In the genomic region with DNA sequence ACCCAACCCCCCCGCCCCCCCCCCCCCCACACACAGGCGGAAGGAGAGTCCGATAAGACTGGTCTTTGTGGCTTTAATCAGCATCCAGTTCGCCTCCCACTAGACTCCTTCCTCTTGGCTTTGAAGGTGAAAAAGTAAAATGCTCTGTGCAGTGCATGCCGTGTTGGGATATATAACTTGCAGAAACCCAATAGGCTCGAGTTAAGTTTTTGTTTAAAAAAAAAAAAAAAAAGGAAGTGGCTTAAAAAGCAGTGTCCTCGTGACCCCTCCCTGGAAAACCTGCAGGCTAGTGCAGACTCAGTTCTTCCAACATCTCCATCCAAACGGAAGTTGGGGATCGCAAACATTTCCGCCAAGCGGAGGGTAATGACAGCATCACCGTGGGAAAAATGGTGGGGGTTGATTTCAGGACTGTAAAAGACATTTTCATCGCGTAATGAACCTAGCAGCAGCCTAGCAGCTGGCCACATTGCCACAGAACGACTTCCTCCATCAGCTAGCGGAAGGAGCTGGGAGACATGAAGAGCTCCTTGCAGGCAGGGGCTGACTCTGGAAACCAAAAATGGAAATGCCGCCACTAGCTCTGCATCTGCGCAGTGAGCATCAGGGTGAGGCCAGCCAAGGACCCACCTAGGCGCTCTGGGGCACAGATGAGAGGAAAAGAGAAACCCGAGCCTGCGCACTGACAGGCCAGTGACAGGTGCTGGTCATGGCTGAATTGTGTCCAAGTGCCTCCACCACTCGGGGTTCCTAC, we compare ENCODE assay signal across 8 mouse cellular contexts. TPM values are rescaled to one million over a fixed set of nuclear protein-coding genes. Genes with fewer than 3 reads are reported as not detected.
A peak's percentile ranks its signal among the peaks of the same experiment; 100 is the strongest.
DNase-seq lines count a peak whose midpoint lies in the region; ATAC-seq and TF ChIP-seq lines count a peak whose summit lies in the region.
"Had no signal": no experiment of that assay in that cellular context is flagged by ENCODE, and none has a peak within 500 bp of the region (broad histone marks: within the 10 kb centered on the region; RNA-seq: fewer than 3 reads in every experiment).

No protein-coding gene starts in this region.

- peak overlapping the region; percentile 65 for H3K4me3 ChIP-seq in E14TG2a.4 (replicated peaks; ENCODE audit: low read length)
- peak overlapping the region; percentile 20; the same call in 1 of the 2 replicates for H3K4me3 ChIP-seq in embryonic facial prominence, embryonic 10.5 days
- H3K4me3 ChIP-seq in heart, postnatal 0 days (ENCODE audit: low read depth, low read length): peak overlapping the region; percentile 30; the same call in 1 of the 2 replicates
- peak overlapping the region; percentile 17 for H3K4me3 ChIP-seq in layer of hippocampus, adult 2 months
- peak overlapping the region; percentile 10; the same call in 1 of the 2 replicates for H3K4me3 ChIP-seq in stomach, embryonic 15.5 days (replicated peaks)

- H3K27me3 ChIP-seq in E14TG2a.4 (ENCODE audit: insufficient read depth, low read length): no peaks in the 10 kb centered on the region
- H3K27me3 ChIP-seq in embryonic facial prominence, embryonic 10.5 days (replicated peaks; ENCODE audit: low read depth, poor library complexity, severe bottlenecking): no peaks in the 10 kb centered on the region
- H3K27me3 ChIP-seq in heart, postnatal 0 days (ENCODE audit: control insufficient read depth, insufficient read depth, low read length): no peaks in the 10 kb centered on the region
- no peaks in the 10 kb centered on the region for H3K27me3 ChIP-seq in stomach, embryonic 15.5 days (replicated peaks)

- peak; percentile 72 for ATAC-seq in heart, postnatal 0 days (ENCODE audit: insufficient read depth, low read depth)
- peak; percentile 33; the same call in 1 of the 2 replicates for ATAC-seq in stomach, embryonic 15.5 days (ENCODE audit: insufficient read depth, low FRiP score, low read depth)

- H3K9me3 ChIP-seq in E14TG2a.4 (ENCODE audit: low read length): peaks cover 6% of the 10 kb centered on the region; the same call in 1 of the 2 replicates
- no peaks in the 10 kb centered on the region for H3K9me3 ChIP-seq in embryonic facial prominence, embryonic 10.5 days
- no peaks in the 10 kb centered on the region; the same call in 1 of the 2 replicates for H3K9me3 ChIP-seq in heart, postnatal 0 days (replicated peaks; ENCODE audit: control insufficient read depth, low read length)
- no peaks in the 10 kb centered on the region for H3K9me3 ChIP-seq in stomach, embryonic 15.5 days

- DNase-seq in CD4-positive helper T cell, adult 2 months (ENCODE audit: low read depth, low spot score): peak; percentile 81
- peak; percentile 30 for DNase-seq in embryonic facial prominence, embryonic 10.5 days (ENCODE audit: low spot score)
- peak; percentile 63 for DNase-seq in heart, postnatal 0 days (ENCODE audit: low spot score)
- no peak for DNase-seq in layer of hippocampus, adult 2 months (ENCODE audit: low spot score in 2 of 2)
- peak; percentile 65 for DNase-seq in lung, postnatal 36 days

- H3K4me2 ChIP-seq in heart, postnatal 0 days (ENCODE audit: low read depth, low read length): peak overlapping the region; percentile 51
- H3K4me2 ChIP-seq in stomach, embryonic 15.5 days: peak overlapping the region; percentile 38

- peak; percentile 75 for TF ChIP-seq EP300 in heart, postnatal 0 days (IDR thresholded peaks at IDR 0.05; ENCODE audit: low read depth)

- no peak for TF ChIP-seq CTCF in E14TG2a.4 (conservative IDR thresholded peaks at IDR 0.05; ENCODE audit: low read length)
- no peak for TF ChIP-seq CTCF in heart, postnatal 0 days (IDR thresholded peaks at IDR 0.05; ENCODE audit: low read depth)
- TF ChIP-seq CTCF in layer of hippocampus, adult 2 months (conservative IDR thresholded peaks at IDR 0.05): no peak

- no peaks in the 10 kb centered on the region for H3K36me3 ChIP-seq in E14TG2a.4 (ENCODE audit: insufficient read depth, low read length)
- no peaks in the 10 kb centered on the region for H3K36me3 ChIP-seq in embryonic facial prominence, embryonic 10.5 days (replicated peaks)
- H3K36me3 ChIP-seq in heart, postnatal 0 days (replicated peaks; ENCODE audit: control insufficient read depth, insufficient read depth, low read length): no peaks in the 10 kb centered on the region
- H3K36me3 ChIP-seq in stomach, embryonic 15.5 days: no peaks in the 10 kb centered on the region

- WGBS in embryonic facial prominence, embryonic 10.5 days: 69% methylated on average over 22 of the region's 22 CpGs
- 25% methylated on average over 22 of the region's 22 CpGs for WGBS in heart, postnatal 0 days
- WGBS in stomach, embryonic 15.5 days: 41% methylated on average over 22 of the region's 22 CpGs

- peak overlapping the region; percentile 19; the same call in 1 of the 2 replicates for H3K27ac ChIP-seq in embryonic facial prominence, embryonic 10.5 days (replicated peaks)
- H3K27ac ChIP-seq in heart, postnatal 0 days (ENCODE audit: low read depth): peak overlapping the region; percentile 66
- H3K27ac ChIP-seq in layer of hippocampus, adult 2 months: peak overlapping the region; percentile 4; the same call in 1 of the 2 replicates
- 0 out of 2 replicates have a peak overlapping the region, but pooled peaks have one; percentile 21 for H3K27ac ChIP-seq in stomach, embryonic 15.5 days

- H3K4me1 ChIP-seq in E14TG2a.4 (replicated peaks; ENCODE audit: low read depth, low read length): peaks cover 39% of the 10 kb centered on the region
- H3K4me1 ChIP-seq in embryonic facial prominence, embryonic 10.5 days: peaks cover 29% of the 10 kb centered on the region
- peaks cover 12% of the 10 kb centered on the region; the same call in 1 of the 2 replicates for H3K4me1 ChIP-seq in heart, postnatal 0 days (ENCODE audit: control insufficient read depth, insufficient read depth)
- H3K4me1 ChIP-seq in stomach, embryonic 15.5 days: peaks cover 3% of the 10 kb centered on the region; the same call in 1 of the 2 replicates

- H3K9ac ChIP-seq in heart, postnatal 0 days (replicated peaks; ENCODE audit: low read depth, low read length): no peak overlapping the region
- H3K9ac ChIP-seq in stomach, embryonic 15.5 days: no peak overlapping the region

RNA-seq across cellular contexts. Expression of a gene that starts 4.3 kb away (rescaled TPM):
- not detected in 2 replicates for polyA plus RNA-seq in embryonic facial prominence, embryonic 10.5 days (2016; fragmentation: Nextera tagmentation; extraction: Ambion mirVana)
- total RNA-seq in heart, postnatal 0 days (2014; rRNA removed; ENCODE audit: low replicate concordance): not detected in 2 replicates
- polyA plus RNA-seq in heart, postnatal 0 days (2015; fragmentation: Nextera tagmentation; extraction: Ambion mirVana): not detected in 2 replicates
- total RNA-seq in layer of hippocampus, adult 2 months (2021): not detected
- 0.40 TPM in 1 of 2 replicates, not detected in the other for polyA plus RNA-seq in stomach, embryonic 15.5 days (2015; fragmentation: Nextera tagmentation; extraction: Ambion mirVana)
- total RNA-seq: left cerebral cortex, postnatal 10 days had no signal

Comparison
In these comparisons a context has a peak if more than half of its experiments do, and no peak if none do; other contexts are left out.
1. DNase-seq: peak in CD4-positive helper T cell, adult 2 months (single experiment), embryonic facial prominence, embryonic 10.5 days (single experiment), heart, postnatal 0 days (single experiment) and lung, postnatal 36 days (single experiment); none in layer of hippocampus, adult 2 months (0 of 2).
2. H3K4me3 ChIP-seq: peak in every context shown above with its lines; median percentile 65 in E14TG2a.4; 30 in heart, postnatal 0 days; 20 in embryonic facial prominence, embryonic 10.5 days; 17 in layer of hippocampus, adult 2 months; 10 in stomach, embryonic 15.5 days.
3. H3K27ac ChIP-seq: peak in every context shown above with its lines; median percentile 66 in heart, postnatal 0 days; 21 in stomach, embryonic 15.5 days; 19 in embryonic facial prominence, embryonic 10.5 days; 4 in layer of hippocampus, adult 2 months.